Mouse (Mus musculus): ENCODE measurements around the gene Ubl4b.

The Ubl4b gene

DNA sequence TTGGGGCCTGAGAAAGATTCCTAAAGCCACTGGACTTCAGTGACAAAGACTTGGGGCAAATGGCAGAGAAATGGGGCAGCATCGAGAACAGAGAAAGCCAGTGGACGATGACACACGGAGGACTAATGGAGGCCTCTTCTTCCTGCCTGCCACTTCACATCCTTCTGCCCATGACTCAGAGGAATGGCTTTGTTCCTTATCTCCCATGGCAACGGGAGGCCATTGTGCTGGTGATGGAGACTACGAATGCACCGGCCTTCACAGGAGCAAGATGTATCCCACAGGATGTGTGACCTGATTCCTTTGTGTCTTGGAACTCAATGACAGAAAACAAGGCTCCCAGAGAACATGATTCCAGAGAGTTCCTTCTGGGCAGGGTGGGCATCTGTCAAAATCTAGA lies 30.3 kb downstream of the Ubl4b start:
- DNase-seq (ENCODE audit: low spot score in 2 of 2): no peak

DNA sequence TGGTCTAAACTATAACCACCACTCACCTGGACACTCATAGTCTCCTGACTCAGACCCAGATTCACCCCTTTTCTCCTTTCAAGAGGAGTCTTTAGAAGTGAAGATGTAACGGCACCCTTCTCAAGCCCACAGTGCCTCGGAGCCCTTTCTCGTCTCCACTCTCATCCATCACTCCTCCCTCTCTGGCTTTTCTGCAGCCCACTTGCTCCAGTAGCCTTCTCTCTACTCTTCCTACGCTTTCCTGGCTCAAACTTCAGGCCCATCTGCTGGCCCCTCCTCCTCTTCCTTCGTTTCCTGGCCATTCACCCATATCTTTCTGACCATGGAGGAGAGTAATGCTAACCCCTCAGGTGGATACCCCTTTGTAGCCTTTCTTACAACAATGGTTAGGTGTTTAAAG lies 33.9 kb downstream of the Ubl4b start:
- DNase-seq (ENCODE audit: low spot score in 2 of 2): no peak

DNA sequence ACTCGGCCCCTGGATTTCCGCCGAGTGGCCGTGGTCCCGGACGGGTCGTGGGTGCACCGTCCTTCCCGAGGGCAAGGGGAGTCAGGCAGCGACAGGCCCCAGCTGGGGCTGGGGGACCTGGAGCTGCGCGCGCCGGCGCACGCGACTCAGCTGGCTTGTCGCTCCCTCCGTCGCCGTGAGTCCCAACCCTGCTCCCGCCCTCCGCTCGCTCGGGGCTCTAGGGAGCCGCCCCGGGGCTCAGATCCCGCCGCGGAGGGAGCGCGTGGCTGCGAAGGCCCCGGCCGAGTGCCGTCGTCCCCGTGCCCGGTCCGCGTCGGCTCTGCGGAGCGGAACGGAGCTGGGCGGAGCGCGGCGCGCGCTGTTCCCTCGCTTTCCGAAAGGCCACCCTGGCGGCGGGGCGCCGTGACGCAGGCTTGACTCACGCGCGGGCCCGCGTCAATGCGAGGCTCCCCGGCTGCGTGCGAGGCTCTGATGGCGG lies 37.2 kb downstream of the Ubl4b start, which contains the start of gene Slc6a17:
TSS of gene Slc6a17 (minus strand) at position 388 of the 478 bp plus-strand sequence.
- peak; percentile 88 to 91 for DNase-seq (ENCODE audit: low spot score in 2 of 2)

DNA sequence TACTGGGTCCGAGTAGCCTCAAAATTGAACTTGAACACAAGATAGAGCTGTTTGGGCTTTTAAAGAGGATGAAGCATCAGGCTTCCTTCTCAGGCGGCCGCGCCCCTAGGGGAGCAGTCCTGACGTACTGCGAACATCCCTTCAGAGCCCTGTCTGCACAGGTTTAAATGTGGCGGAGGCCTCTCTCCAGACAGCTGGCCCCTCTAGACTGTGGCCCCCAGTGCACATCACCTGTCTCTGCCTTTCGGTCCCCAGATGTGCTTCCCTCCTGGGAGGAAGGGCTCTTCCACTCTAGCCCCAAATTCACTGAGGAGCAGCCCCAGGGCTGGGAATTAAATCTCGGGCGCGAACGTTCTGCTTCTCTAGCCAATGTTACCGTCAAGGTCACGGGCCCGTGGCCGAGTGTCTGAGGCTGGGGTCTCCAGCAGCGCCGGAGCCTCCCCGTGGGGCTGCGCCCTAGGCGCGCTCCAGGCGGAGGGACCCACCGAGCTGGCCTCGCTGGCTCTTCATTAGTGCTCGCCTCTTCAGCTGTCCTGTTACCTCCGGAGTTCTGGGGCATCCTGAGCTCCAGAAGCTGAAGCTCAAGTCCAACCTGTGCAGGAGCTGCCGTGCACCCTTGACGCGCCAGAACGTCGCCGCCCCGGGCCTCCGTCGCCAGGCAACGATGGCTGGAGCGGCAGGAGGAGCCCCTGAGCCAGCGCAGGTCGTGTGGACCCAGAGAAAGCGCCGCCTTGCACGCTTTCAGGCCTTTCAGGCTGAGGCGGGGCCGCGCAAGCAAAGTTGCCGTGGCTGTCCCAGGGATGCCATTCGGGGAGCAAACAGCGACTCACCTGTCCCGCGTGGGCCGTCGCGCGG lies 37.9 kb downstream of the Ubl4b start:
- DNase-seq (ENCODE audit: low spot score in 2 of 2): peak in 1 of 2 experiments; percentile 72

DNA sequence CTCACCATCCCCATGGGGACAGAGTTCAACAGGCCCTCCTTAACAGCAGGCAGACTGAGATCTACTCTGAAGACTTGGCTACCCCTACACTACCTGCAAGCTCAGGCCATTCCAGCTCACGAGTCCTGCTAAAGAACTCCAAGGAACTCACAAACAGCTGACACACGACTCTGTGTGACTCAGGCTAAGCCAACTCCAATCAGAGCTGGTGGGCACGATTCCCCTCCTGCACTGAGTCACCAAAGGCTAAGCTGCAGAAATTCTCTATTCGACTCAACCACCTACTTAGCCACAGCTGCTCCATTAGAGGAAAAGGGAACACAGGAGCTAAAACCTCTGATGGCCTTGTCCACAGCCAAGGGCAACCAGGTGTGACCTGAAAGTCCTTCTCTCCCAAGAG lies 38.9 kb downstream of the Ubl4b start:
- no peak for DNase-seq (ENCODE audit: low spot score in 2 of 2)

DNA sequence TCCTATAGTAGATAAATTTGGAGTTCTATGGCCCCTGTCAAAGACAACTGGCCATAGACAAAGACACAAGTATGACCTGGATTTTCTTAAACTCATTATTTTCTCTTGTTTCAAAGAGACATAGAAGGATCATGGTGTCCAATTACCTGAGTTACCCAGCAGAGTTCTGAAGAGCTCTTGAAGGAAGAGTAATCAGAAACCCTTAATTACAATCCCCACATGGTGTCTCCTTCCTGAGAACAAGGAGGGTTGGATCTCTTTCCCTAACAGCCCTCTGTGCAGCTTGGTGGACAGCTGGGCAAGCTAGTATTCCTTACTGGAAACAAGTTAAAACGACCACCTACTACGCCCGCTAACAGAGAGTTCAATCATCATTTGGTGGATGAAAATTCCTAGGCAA lies 43.5 kb downstream of the Ubl4b start:
- no peak for DNase-seq (ENCODE audit: low spot score in 2 of 2)

DNA sequence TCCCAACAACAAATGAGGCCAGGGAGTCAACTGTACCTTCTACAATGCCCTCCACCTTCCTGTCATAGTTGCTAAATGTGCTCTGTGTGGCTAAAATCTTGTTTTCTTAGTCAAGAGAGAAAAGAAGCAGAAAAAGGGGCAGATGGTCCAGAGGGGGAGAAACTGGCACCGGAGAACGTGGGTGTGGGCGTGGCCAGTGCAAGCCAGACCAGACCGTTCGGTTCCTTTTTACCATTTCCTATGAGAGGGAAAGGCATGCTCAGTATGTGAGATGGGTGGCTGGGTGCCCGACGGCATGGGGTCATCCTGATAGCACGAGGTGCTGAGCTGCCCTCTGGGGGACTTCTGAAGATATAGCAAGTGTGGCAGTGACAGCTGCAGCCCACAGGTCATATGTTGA lies 46.2 kb downstream of the Ubl4b start:
- DNase-seq (ENCODE audit: low spot score in 2 of 2): peak; percentile 63 to 73

DNA sequence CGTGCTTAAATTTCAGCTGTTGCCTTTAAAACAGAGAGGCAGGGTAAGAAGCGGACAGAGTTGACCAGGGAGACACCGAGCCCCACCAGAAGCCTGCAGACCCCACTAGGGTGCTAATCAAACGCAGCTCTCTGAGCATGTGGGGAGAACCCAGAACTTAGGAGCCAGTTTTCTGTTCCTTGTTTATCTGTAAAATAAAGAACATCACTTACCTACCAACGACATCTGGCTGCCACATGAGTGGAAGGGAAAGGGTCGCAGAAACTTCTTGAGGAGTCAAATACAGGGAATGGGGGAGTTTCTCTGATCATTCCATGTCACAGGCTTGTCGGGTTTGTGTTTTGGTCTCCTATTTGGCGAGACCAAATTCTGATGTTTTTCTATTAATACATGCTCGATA lies 46.9 kb downstream of the Ubl4b start:
- no peak for DNase-seq (ENCODE audit: low spot score in 2 of 2)

DNA sequence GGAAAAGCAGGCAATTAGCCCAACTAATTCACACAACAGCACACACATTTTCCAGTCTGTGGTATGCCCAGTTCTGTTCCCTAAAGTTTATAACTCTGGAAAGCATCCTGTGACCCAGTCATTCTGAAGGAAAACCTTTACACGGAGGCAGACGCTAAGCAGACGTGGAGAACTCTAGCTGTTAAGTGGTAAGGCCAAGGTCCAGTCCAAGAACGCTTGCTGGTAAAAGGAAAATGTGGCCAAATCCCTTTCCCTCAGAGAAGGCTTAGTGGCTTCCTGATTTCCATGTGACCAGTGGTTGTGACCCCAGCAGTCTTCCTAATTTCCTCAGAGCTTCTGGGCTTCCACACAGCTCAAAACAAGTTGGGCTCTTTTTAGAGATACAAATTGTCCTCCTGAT lies 48.3 kb downstream of the Ubl4b start:
- DNase-seq (ENCODE audit: low spot score in 2 of 2): no peak

DNA sequence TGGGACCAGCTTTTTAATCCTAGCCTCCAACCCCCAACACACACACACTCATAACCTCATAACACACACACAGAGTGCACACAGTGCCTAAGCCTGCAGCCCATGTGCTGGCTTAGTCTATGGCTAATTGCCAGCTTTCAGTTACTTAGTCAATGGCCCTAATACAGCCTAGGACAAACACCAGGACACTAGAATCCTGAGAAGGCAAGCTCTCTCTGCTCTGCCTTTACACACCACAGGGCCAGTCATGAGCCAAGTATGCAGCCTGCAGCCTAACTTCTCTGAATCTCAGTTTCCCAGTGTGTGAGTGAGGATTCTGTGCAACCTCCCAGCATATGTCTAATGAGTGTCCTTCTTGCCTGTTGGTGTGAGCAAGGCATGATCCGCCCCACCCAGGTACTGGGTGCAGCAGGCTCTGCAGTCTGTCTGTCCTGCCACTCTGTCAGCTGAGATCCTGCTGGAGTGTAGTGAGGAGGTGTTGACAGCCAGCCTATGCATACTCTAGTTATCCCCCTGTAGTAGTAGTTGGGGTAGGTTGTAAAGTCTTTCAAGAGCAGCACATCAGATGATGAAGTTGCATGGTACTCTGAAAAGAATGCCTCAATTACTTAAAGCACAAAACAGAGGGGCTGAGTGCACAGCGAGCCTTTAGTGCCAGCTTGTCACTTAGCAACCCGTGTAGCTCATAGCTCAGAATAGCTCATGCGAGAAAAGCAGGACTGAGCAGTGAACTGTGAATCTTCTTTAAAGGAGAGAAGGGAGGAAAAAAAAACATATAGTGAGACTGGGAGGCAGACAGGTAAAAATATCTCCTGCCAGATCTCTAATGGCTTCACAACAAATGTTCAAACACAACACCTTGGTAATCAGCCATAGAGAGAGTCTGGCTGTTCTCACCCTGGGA lies 49.2 kb downstream of the Ubl4b start:
- peak; percentile 72 to 85 for DNase-seq (ENCODE audit: low spot score in 2 of 2)

DNA sequence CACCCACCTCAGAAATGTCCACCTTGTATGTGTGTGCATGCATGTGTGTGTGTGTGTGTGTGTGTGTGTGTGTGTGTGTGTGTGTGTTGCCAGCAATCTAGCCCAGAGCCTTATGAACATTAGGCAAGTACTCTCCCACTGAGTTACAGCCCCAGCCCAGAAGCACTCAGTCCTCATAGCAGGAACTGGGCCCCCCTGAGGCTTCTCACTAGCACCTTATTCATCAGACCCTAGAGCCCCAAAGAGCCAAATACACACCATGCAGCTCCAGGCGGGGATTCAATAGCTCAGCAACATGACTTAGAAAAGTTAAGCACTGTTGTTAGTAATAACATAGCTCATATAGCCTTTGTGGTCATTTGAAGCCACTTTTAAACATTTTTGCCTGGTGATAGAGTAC lies 50.3 kb downstream of the Ubl4b start:
- no peak for DNase-seq (ENCODE audit: low spot score in 2 of 2)

DNA sequence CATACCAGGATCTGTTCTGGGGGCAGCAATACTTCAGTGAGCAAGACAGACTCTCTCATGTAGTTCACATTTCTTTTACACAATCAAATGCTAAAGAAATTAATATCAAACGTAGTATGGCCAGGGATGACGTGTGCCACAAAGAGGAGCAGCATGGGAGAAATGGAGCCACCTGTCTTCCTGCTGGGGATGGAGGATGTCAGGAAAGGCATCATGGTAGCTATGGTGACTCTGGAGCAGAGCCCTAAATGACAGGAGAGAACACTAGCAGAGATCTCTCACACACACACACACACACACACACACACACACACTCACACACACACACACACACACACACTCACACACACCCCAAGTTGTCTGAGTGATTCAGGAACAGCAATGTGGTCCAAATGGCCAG lies 51.2 kb downstream of the Ubl4b start:
- DNase-seq (ENCODE audit: low spot score in 2 of 2): no peak
